Mouse (Mus musculus): ENCODE results near the gene Slc16a6.

- no peak for TF ChIP-seq RAD21 (IDR thresholded peaks at IDR 0.05; ENCODE audit: low read depth, low read length)
- no peak for TF ChIP-seq POLR2AphosphoS2 (IDR thresholded peaks at IDR 0.05; ENCODE audit: low read depth, low read length)
Observed at GRCm38 (mm10) chr11:109456261-109456660, 17.1 kb downstream of the Slc16a6 start.
